In the genomic region with DNA sequence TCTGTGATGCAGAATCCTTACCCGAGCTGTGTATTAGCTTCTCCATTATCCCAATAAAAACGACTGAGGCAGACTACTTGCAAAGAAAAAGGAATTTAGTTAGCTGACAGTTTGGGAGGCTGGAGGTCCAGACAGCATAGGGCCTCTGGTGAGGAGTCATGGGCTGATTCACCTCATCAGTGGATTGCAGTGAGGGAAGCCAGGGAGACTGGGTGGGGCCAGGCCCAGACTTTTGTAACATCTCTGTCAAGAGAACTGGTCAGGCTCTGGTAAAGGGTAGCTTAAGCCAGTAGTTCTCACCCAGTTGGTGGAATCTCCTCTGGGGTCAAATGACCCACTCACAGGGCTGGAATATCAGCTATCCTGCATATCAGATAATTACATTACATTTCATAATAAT, we compare ENCODE assay signal across 32 mouse cellular contexts. TPM values are rescaled to one million over a fixed set of nuclear protein-coding genes. Genes with fewer than 3 reads are reported as not detected.
DNase-seq lines count a peak whose midpoint lies in the region; ATAC-seq lines count a peak whose summit lies in the region.
"Had no signal": no experiment of that assay in that cellular context is flagged by ENCODE, and none has a peak within 500 bp of the region (broad histone marks: within the 10 kb centered on the region; RNA-seq: fewer than 3 reads in every experiment).

No protein-coding gene starts in this region.

- no peak overlapping the region for H3K4me3 ChIP-seq in kidney, embryonic 16.5 days (ENCODE audit: low read length)
- no peak overlapping the region for H3K4me3 ChIP-seq in liver, embryonic 12.5 days
- H3K4me3 ChIP-seq: embryonic facial prominence, embryonic 15.5 days; forebrain, embryonic 10.5 days; forebrain, embryonic 15.5 days; heart, embryonic 12.5 days; hindbrain, embryonic 13.5 days; left cerebral cortex, adult 2 months; limb, embryonic 13.5 days; megakaryocyte, embryonic 14.5 days; midbrain, embryonic 12.5 days; myocyte; neural tube, embryonic 13.5 days had no signal

- H3K27ac ChIP-seq in kidney, embryonic 16.5 days (ENCODE audit: low read length) = 0 out of 2 replicates have a peak overlapping the region, but pooled peaks have one; percentile 0
- peak overlapping the region; percentile 39; the same call in 1 of the 2 replicates for H3K27ac ChIP-seq in liver, embryonic 12.5 days
- H3K27ac ChIP-seq: embryonic facial prominence, embryonic 15.5 days; forebrain, embryonic 10.5 days; forebrain, embryonic 15.5 days; hindbrain, embryonic 13.5 days; left cerebral cortex, adult 2 months; limb, embryonic 13.5 days; midbrain, embryonic 12.5 days; neural tube, embryonic 13.5 days had no signal

- no peak overlapping the region for H3K9ac ChIP-seq in kidney, embryonic 16.5 days (replicated peaks; ENCODE audit: low read length)
- peak overlapping the region; percentile 10; the same call in 1 of the 2 replicates for H3K9ac ChIP-seq in liver, embryonic 12.5 days
- H3K9ac ChIP-seq: embryonic facial prominence, embryonic 15.5 days; forebrain, embryonic 15.5 days; heart, embryonic 12.5 days; hindbrain, embryonic 13.5 days; limb, embryonic 13.5 days; midbrain, embryonic 12.5 days; neural tube, embryonic 13.5 days had no signal

- H3K36me3 ChIP-seq in kidney, embryonic 16.5 days (ENCODE audit: insufficient read depth, low read length) = 0 out of 2 replicates have a peak, but pooled peaks cover 2% of the 10 kb centered on the region
- 0 out of 2 replicates have a peak, but pooled peaks cover 3% of the 10 kb centered on the region for H3K36me3 ChIP-seq in liver, embryonic 12.5 days
- H3K36me3 ChIP-seq: embryonic facial prominence, embryonic 15.5 days; forebrain, embryonic 15.5 days; heart, embryonic 12.5 days; hindbrain, embryonic 13.5 days; limb, embryonic 13.5 days; neural tube, embryonic 13.5 days had no signal

- H3K4me1 ChIP-seq in kidney, embryonic 16.5 days (ENCODE audit: insufficient read depth, low read length) = peaks cover 64% of the 10 kb centered on the region
- H3K4me1 ChIP-seq in liver, embryonic 12.5 days = peaks cover 79% of the 10 kb centered on the region
- H3K4me1 ChIP-seq: megakaryocyte, embryonic 14.5 days had no signal

- no peaks in the 10 kb centered on the region for H3K27me3 ChIP-seq in kidney, embryonic 16.5 days (ENCODE audit: insufficient read depth, low read length)
- H3K27me3 ChIP-seq in liver, embryonic 12.5 days (replicated peaks) = no peaks in the 10 kb centered on the region
- H3K27me3 ChIP-seq: CH12.LX; embryonic facial prominence, embryonic 15.5 days; forebrain, embryonic 15.5 days; heart, embryonic 12.5 days; hindbrain, embryonic 13.5 days; limb, embryonic 13.5 days; midbrain, embryonic 12.5 days; neural tube, embryonic 13.5 days had no signal

- H3K4me2 ChIP-seq in kidney, embryonic 16.5 days (replicated peaks; ENCODE audit: low read depth, low read length) = no peak overlapping the region
- H3K4me2 ChIP-seq in liver, embryonic 12.5 days = no peak overlapping the region
- H3K4me2 ChIP-seq: embryonic facial prominence, embryonic 15.5 days; forebrain, embryonic 15.5 days; heart, embryonic 12.5 days; hindbrain, embryonic 13.5 days; limb, embryonic 13.5 days; midbrain, embryonic 12.5 days; neural tube, embryonic 13.5 days had no signal

- WGBS in kidney, embryonic 16.5 days = 68% methylated on average over 2 of the region's 2 CpGs
- 53% methylated on average over 2 of the region's 2 CpGs for WGBS in liver, embryonic 12.5 days (ENCODE audit: insufficient replicate concordance)

- no peak for ATAC-seq in kidney, embryonic 16.5 days (ENCODE audit: low FRiP score, low TSS enrichment)
- ATAC-seq in liver, embryonic 12.5 days = no peak
- ATAC-seq: activated CD4-positive, CD25-positive, alpha-beta regulatory T cell, adult 4 months; forebrain, embryonic 15.5 days; intestine, embryonic 16.5 days; lung, postnatal 0 days had no signal

- H3K9me3 ChIP-seq in kidney, embryonic 16.5 days (ENCODE audit: low read length) = no peaks in the 10 kb centered on the region
- H3K9me3 ChIP-seq in liver, embryonic 12.5 days (replicated peaks) = no peaks in the 10 kb centered on the region
- H3K9me3 ChIP-seq: embryonic facial prominence, embryonic 15.5 days; forebrain, embryonic 10.5 days; forebrain, embryonic 15.5 days; heart, embryonic 12.5 days; hindbrain, embryonic 13.5 days; limb, embryonic 13.5 days; megakaryocyte, embryonic 14.5 days; midbrain, embryonic 12.5 days; neural tube, embryonic 13.5 days had no signal

- no peak for DNase-seq in kidney, postnatal 25 days
- peak; percentile 68 to 74 for DNase-seq in adrenal gland, postnatal 36 days
- DNase-seq in left cerebral cortex, adult 18-20 months (ENCODE audit: low spot score in 2 of 2) = no peak
- no peak for DNase-seq in adipocyte (ENCODE audit: low spot score)
- DNase-seq: cerebellum, adult 2 months; cerebellum, postnatal 14 days; gastrocnemius, postnatal 25 days; heart, adult 18-20 months; heart, postnatal 4 days; kidney, adult 8-10 months; kidney, postnatal 10 days; layer of hippocampus, adult 9-11 months; lung, adult 18-20 months; lung, postnatal 4 days; thymus, adult 2 months had no signal

RNA-seq across cellular contexts. Expression of gene Spata13, which starts 24.1 kb away (rescaled TPM):
- 67.5 and 68.1 TPM in 2 replicates for polyA plus RNA-seq in kidney, embryonic 16.5 days (2015; fragmentation: Nextera tagmentation; extraction: Ambion mirVana)
- 100 to 1,000 TPM; 152 to 167 TPM for total RNA-seq in adrenal gland, postnatal 36 days (2021)
- polyA plus RNA-seq in liver, embryonic 12.5 days (2016; fragmentation: Nextera tagmentation; extraction: Ambion mirVana) = 20.6 and 23.3 TPM in 2 replicates
- 10 to 100 TPM; 17.3 to 18.2 TPM for total RNA-seq in left cerebral cortex, adult 18-20 months (2021)

Comparison
In these comparisons a context has a peak if more than half of its experiments do, and no peak if none do; other contexts are left out.
1. DNase-seq: peak in adrenal gland, postnatal 36 days (2 of 2); none in kidney, postnatal 25 days (0 of 2), left cerebral cortex, adult 18-20 months (0 of 2) and adipocyte (single experiment).
2. RNA of gene Spata13, which starts 24.1 kb away (total RNA-seq): 152 to 167 TPM in adrenal gland, postnatal 36 days; 17.3 to 18.2 TPM in left cerebral cortex, adult 18-20 months; every median in the first group is over 4 times any median in the second.